Mouse (Mus musculus) MEL (cell line): ENCODE measurements at regions not wholly inside any gene's neighbourhood (a gene's known extent, or its start where the extent isn't known, plus 50 kb on each side); places are given as distances from the start of the nearest gene placed in this dataset.
A peak's percentile ranks its signal among the peaks of the same experiment; 100 is the strongest.

Experiments
- DNase-seq: peaks from one replicate; pipeline ENCODE4 v3.0.0; 2011; ENCODE audit warnings: low read depth, low spot score
- H3K27ac ChIP-seq: 2 replicates; pipeline ENCODE4 v1.5.1; 2012; ENCODE audit warnings: low read depth, mild to moderate bottlenecking, control low read depth, low read length, moderate library complexity; ENCODE audit not compliant: control insufficient read depth
- H3K27me3 ChIP-seq, 2 experiments: fragments of 150-350 bp in 1 of 2; sonication (generic) in 1 of 2; 2 replicates each; pipeline ENCODE4 v1.6.1; 2012; ENCODE audit warnings: low read length in 2 of 2, mild to moderate bottlenecking in 2 of 2, improper control_type of control experiment in 1 of 2, moderate library complexity in 1 of 2; ENCODE audit not compliant: insufficient read depth in 2 of 2, control insufficient read depth in 1 of 2
- H3K36me3 ChIP-seq, 2 experiments: 2 replicates each; pipeline ENCODE4 v1.6.1; 2012 to 2014; ENCODE audit warnings: low read length in 2 of 2, improper control_type of control experiment in 1 of 2, inconsistent platforms in 1 of 2, mild to moderate bottlenecking in 1 of 2; ENCODE audit not compliant: insufficient read depth in 2 of 2, control insufficient read depth in 1 of 2
- H3K4me1 ChIP-seq, 2 experiments: fragments of 150-350 bp in 1 of 2; sonication (generic) in 1 of 2; 2 replicates each; pipeline ENCODE4 v1.6.1; 2012; ENCODE audit warnings: low read length in 2 of 2, improper control_type of control experiment in 1 of 2, mild to moderate bottlenecking in 1 of 2; ENCODE audit not compliant: insufficient read depth in 2 of 2, control insufficient read depth in 1 of 2
- H3K4me3 ChIP-seq, 2 experiments: fragments of 150-350 bp in 1 of 2; sonication (generic) in 1 of 2; 2 replicates each; pipeline ENCODE4 v1.5.1; 2012; ENCODE audit warnings: low read depth in 2 of 2, low read length in 2 of 2, mild to moderate bottlenecking in 2 of 2, moderate library complexity in 2 of 2, control low read depth in 1 of 2, improper control_type of control experiment in 1 of 2; ENCODE audit not compliant: control insufficient read depth in 1 of 2, insufficient read depth in 1 of 2
- H3K79me2 ChIP-seq: 2 replicates; pipeline ENCODE4 v1.6.1; 2012; ENCODE audit warnings: mild to moderate bottlenecking, low read length, moderate library complexity; ENCODE audit not compliant: control insufficient read depth, poor library complexity, insufficient read depth
- H3K9ac ChIP-seq: 2 replicates; pipeline ENCODE4 v1.6.1; 2012; ENCODE audit warnings: low read depth, mild to moderate bottlenecking, control low read depth, low read length, moderate library complexity; ENCODE audit not compliant: control insufficient read depth, poor library complexity, severe bottlenecking
- H3K9me3 ChIP-seq: fragments of 150-350 bp; sonication (generic); replicated peaks from 2 replicates; pipeline ENCODE4 v1.6.1; 2012; ENCODE audit warnings: mild to moderate bottlenecking, low read length, improper control_type of control experiment, moderate library complexity; ENCODE audit not compliant: insufficient read depth
- CHD1 ChIP-seq: IDR thresholded peaks from 2 replicates; pipeline ENCODE4 v1.6.1; 2012; ENCODE audit warnings: low read depth, mild to moderate bottlenecking, inconsistent platforms, low read length, improper control_type of control experiment
- CHD2 ChIP-seq: IDR thresholded peaks from 2 replicates; pipeline ENCODE4 v1.6.1; 2011; ENCODE audit warnings: low read length, improper control_type of control experiment
- CTCF ChIP-seq, 3 experiments: IDR thresholded peaks in 2 of 3; conservative IDR thresholded peaks in 1 of 3; 2 replicates each; pipeline ENCODE4 v1.5.1; 2011 to 2012; ENCODE audit warnings: low read length in 3 of 3, low read depth in 2 of 3, mild to moderate bottlenecking in 2 of 3, improper control_type of control experiment in 1 of 3, inconsistent platforms in 1 of 3, mixed read lengths in 1 of 3, moderate library complexity in 1 of 3; ENCODE audit not compliant: control insufficient read depth in 1 of 3, insufficient read depth in 1 of 3, poor library complexity in 1 of 3, severe bottlenecking in 1 of 3
- E2F4 ChIP-seq: IDR thresholded peaks from 2 replicates; pipeline ENCODE4 v1.6.1; 2011; ENCODE audit warnings: low read depth, low read length, improper control_type of control experiment, borderline replicate concordance
- ELF1 ChIP-seq: IDR thresholded peaks from 2 replicates; pipeline ENCODE4 v1.6.1; 2014; ENCODE audit warnings: low read depth, mild to moderate bottlenecking, inconsistent platforms, low read length, improper control_type of control experiment, moderate library complexity
- EP300 ChIP-seq, 2 experiments: IDR thresholded peaks; 2 replicates each; pipeline ENCODE4 v1.6.1; 2011; ENCODE audit warnings: improper control_type of control experiment in 2 of 2, low read length in 2 of 2, low read depth in 1 of 2, mild to moderate bottlenecking in 1 of 2
- MAFK ChIP-seq: IDR thresholded peaks from 2 replicates; pipeline ENCODE4 v1.6.1; 2011; ENCODE audit warnings: low read depth, mild to moderate bottlenecking, low read length, improper control_type of control experiment, borderline replicate concordance
- MAZ ChIP-seq: IDR thresholded peaks from 2 replicates; pipeline ENCODE4 v1.6.1; 2012; ENCODE audit warnings: low read depth, mild to moderate bottlenecking, inconsistent platforms, low read length, improper control_type of control experiment
- MXI1 ChIP-seq: IDR thresholded peaks from 2 replicates; pipeline ENCODE4 v1.6.1; 2011; ENCODE audit warnings: mild to moderate bottlenecking, low read depth, low read length, improper control_type of control experiment
- MYB ChIP-seq: IDR thresholded peaks from 2 replicates; pipeline ENCODE4 v1.6.1; 2011; ENCODE audit warnings: mild to moderate bottlenecking, low read depth, low read length, improper control_type of control experiment
- MYC ChIP-seq: IDR thresholded peaks from 2 replicates; pipeline ENCODE4 v1.6.1; 2011; ENCODE audit warnings: low read depth, mild to moderate bottlenecking, low read length, improper control_type of control experiment, moderate library complexity
- POLR2A ChIP-seq, 2 experiments: IDR thresholded peaks; 2 replicates each; pipeline ENCODE4 v1.6.1; 2011 to 2012; ENCODE audit warnings: low read length in 2 of 2, mild to moderate bottlenecking in 2 of 2, control low read depth in 1 of 2, improper control_type of control experiment in 1 of 2, low read depth in 1 of 2, moderate library complexity in 1 of 2; ENCODE audit not compliant: control insufficient read depth in 1 of 2, insufficient read depth in 1 of 2, poor library complexity in 1 of 2
- SIN3A ChIP-seq: IDR thresholded peaks from 2 replicates; pipeline ENCODE4 v1.6.1; 2012; ENCODE audit warnings: low read length, improper control_type of control experiment, inconsistent platforms
- SMC3 ChIP-seq: IDR thresholded peaks from 2 replicates; pipeline ENCODE4 v1.6.1; 2011; ENCODE audit warnings: low read depth, low read length, improper control_type of control experiment
- TAL1 ChIP-seq: IDR thresholded peaks from 2 replicates; pipeline ENCODE4 v1.6.1; 2012; ENCODE audit warnings: mild to moderate bottlenecking, inconsistent platforms, low read length, moderate library complexity, mixed read lengths
- TCF12 ChIP-seq: IDR thresholded peaks from 2 replicates; pipeline ENCODE4 v1.6.1; 2014; ENCODE audit warnings: low read depth, mild to moderate bottlenecking, inconsistent platforms, low read length, improper control_type of control experiment, moderate library complexity
- UBTF ChIP-seq: IDR thresholded peaks from 2 replicates; pipeline ENCODE4 v1.6.1; 2012; ENCODE audit warnings: low read depth, mild to moderate bottlenecking, inconsistent platforms, low read length, improper control_type of control experiment, moderate library complexity, borderline replicate concordance; ENCODE audit not compliant: insufficient read depth
- USF2 ChIP-seq, 2 experiments: IDR thresholded peaks; 2 replicates each; pipeline ENCODE4 v1.6.1; 2011 to 2012; ENCODE audit warnings: improper control_type of control experiment in 2 of 2, low read length in 2 of 2, borderline replicate concordance in 1 of 2, inconsistent platforms in 1 of 2, low read depth in 1 of 2, mild to moderate bottlenecking in 1 of 2; ENCODE audit not compliant: insufficient read depth in 1 of 2
- ZC3H11A ChIP-seq: IDR thresholded peaks from 2 replicates; pipeline ENCODE4 v1.6.1; 2012; ENCODE audit warnings: low read depth, mild to moderate bottlenecking, inconsistent platforms, low read length, improper control_type of control experiment
- ZNF384 ChIP-seq: IDR thresholded peaks from 2 replicates; pipeline ENCODE4 v1.6.1; 2012; ENCODE audit warnings: low read depth, mild to moderate bottlenecking, inconsistent platforms, low read length, improper control_type of control experiment

- Histone ChIP-seq H3K27ac (no peak overlapping the region), H3K79me2 (no peaks in the 10 kb centered on the region), H3K4me3 (no peak overlapping the region), H3K36me3 (no peaks in the 10 kb centered on the region), H3K4me1 (no peaks in the 10 kb centered on the region), H3K9me3 (no peaks in the 10 kb centered on the region), H3K9ac (no peak overlapping the region), H3K27me3 (no peaks in the 10 kb centered on the region)
- DNase-seq = peak; percentile 14
- TF ChIP-seq USF2 (IDR thresholded peaks at IDR 0.05; ENCODE audit: borderline replicate concordance in 1 of 2, insufficient read depth in 1 of 2, low read depth in 1 of 2, low read length in 2 of 2) (no peak), CTCF (IDR thresholded peaks at IDR 0.05 in 2 of 3, conservative IDR thresholded peaks at IDR 0.05 in 1 of 3; ENCODE audit: control insufficient read depth in 1 of 3, insufficient read depth in 1 of 3, low read depth in 2 of 3, low read length in 3 of 3, poor library complexity in 1 of 3, severe bottlenecking in 1 of 3) (peak in 1 of 3 experiments; percentile 32; a peak in 1 of 6 replicates)
Measured at GRCm38 (mm10) chr9:68072624-68073023, 232.4 kb downstream of the Vps13c start.

- no peak for DNase-seq
- H3K36me3 ChIP-seq = no peaks in the 10 kb centered on the region
- H3K4me3 ChIP-seq = no peak overlapping the region
- H3K27me3 ChIP-seq = no peaks in the 10 kb centered on the region
- TF ChIP-seq MYB (no peak), MAFK (no peak), E2F4 (no peak), TCF12 (no peak), SMC3 (no peak), CHD1 (no peak), POLR2A (IDR thresholded peaks at IDR 0.05; ENCODE audit: control insufficient read depth in 1 of 2, insufficient read depth in 1 of 2, low read depth in 1 of 2, low read length in 2 of 2, poor library complexity in 1 of 2) (no peak), CHD2 (no peak), SIN3A (no peak), MAZ (no peak), MYC (no peak), EP300 (IDR thresholded peaks at IDR 0.05; ENCODE audit: low read depth in 1 of 2, low read length in 2 of 2) (no peak), TAL1 (no peak), ZC3H11A (no peak), USF2 (IDR thresholded peaks at IDR 0.05; ENCODE audit: borderline replicate concordance in 1 of 2, insufficient read depth in 1 of 2, low read depth in 1 of 2, low read length in 2 of 2) (no peak), MXI1 (no peak), UBTF (no peak), ZNF384 (no peak), ELF1 (no peak)
- H3K4me1 ChIP-seq = no peaks in the 10 kb centered on the region
- H3K79me2 ChIP-seq = no peaks in the 10 kb centered on the region
- no peak overlapping the region for H3K27ac ChIP-seq
- H3K9me3 ChIP-seq = no peaks in the 10 kb centered on the region
- H3K9ac ChIP-seq = no peak overlapping the region
Measured at GRCm38 (mm10) chr9:68077329-68077728, 237.1 kb downstream of the Vps13c start.
